Mouse (Mus musculus): ENCODE measurements around the gene Filip1.

GRCm38 (mm10) chr9:79814592-79814991, 198.1 kb downstream of the Filip1 start:
- TF ChIP-seq POLR2A (IDR thresholded peaks at IDR 0.05; ENCODE audit: low read depth, low read length) (no peak), CTCF (IDR thresholded peaks at IDR 0.05; ENCODE audit: extremely low read depth, insufficient read depth, insufficient read length, insufficient replicate concordance) (no peak)

All from spleen, adult 2 months (tissue).